Mouse (Mus musculus) lung, postnatal 25 days (tissue): ENCODE results near the gene Enpp1.

Source experiments
- DNase-seq: peaks from one replicate; pipeline ENCODE4 v3.0.0; 2022; ENCODE audit warnings: low spot score

The Enpp1 gene

GRCm38 (mm10) chr10:24710361-24710760 is 1.6 kb downstream of the Enpp1 start:
- DNase-seq, result no peak

DNA sequence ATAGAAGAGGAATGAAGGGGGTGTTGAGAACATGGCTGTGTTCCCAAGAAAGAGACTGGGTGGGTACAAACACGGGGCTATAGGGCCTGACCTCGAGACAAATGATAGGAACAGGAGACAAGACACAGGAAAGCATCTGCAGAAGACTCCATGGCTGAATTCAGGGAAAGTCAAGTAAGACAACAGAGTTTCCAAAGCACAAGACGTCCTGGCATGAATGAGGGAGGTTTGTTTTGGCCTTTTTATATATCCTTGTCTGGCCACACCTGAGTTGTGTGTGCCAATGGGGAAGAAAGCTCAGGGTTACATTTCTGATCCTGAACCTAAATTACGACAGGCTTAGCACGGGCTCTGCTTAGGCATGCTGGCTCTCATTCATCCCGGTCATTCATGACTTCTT is 4.2 kb downstream of the Enpp1 start:
- DNase-seq, result no peak

GRCm38 (mm10) chr10:24706431-24707140 is 5.4 kb downstream of the Enpp1 start:
- no peak for DNase-seq

DNA sequence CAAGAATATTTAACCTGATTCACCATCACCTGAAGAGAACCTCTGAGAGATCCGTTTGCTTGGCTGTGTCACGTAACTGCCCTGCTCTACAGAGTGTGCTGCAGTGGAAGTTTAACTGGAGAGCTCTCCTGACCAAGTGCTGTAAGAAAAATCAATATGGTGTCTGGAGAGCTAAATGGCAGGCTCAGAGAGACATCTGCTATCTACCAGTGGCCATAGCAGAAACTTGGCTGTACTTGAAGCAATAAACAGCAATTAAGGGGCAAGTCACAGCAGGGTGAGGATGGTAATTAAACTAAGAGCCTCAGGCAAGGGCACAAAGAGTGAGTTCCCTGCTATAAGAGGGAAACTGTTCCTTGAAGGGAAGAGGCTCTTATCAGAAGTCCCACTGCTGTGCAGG is 9.3 kb downstream of the Enpp1 start:
- no peak for DNase-seq

DNA sequence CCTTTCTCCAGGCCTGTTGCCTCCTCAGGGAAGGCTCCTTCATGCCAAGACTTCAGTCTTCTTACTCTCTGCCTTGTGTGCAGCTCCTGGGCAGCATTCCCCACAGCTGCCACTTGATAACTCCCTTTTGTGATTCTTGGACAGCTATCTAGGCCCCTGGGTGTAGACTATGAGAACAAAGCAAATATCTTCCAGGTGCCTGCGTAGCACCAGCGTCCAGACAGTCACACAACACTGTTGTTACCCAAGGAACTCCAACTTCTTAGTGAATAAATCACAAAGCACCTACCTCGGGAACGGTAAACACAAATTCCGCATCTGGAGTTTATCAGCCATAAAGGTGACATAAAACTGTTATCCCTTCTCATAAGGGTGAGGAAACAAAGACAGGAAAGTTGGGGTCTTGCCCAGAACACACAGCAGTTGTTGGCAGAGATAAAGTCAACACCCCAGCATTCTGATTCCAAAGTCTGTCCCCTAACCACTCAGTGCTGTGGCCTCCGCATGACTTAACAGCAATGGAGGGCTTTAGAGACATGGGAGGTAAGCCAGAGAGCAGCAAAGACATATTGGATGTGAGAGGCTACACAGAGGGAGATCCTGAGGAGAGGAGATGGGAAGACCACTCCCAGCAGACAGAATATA is 13.7 kb downstream of the Enpp1 start:
- DNase-seq, result no peak

DNA sequence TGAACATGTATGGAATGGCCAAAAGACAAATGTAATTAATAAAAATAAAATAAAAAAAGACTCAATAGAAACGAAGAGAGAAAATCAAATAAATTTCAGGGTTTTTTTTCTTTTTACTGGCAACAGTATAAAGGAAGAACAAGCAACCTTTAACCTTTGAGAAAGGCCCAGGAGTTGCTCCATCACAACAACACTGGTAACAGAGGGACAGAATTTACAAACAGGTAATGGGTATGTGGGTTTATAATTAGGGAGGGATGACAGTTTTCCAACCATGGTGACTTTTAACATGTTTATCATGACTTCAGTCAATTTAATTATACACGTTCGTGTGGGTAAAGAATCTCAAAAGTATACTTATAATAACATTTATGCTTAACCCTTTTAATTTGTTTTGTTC is 15.2 kb downstream of the Enpp1 start:
- DNase-seq, result no peak

DNA sequence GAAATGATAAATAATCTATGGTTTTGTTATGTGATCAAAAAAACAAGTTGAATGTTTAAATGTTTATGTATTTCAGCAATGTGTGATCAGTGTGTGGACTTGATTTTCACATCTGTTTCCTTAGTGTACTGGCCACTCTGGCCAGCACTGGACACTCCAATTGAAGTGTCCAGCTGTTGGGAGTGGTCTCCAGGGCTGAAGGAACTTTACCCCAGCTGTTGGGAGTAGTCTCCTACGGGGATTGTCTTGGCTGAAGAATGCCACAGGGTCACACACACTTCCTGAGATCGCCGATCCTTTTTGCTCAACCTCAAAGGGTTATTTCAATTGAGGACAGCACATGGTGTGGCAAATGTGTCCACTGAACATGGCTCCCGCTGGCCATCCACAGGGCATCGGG is 16.2 kb downstream of the Enpp1 start:
- no peak for DNase-seq

DNA sequence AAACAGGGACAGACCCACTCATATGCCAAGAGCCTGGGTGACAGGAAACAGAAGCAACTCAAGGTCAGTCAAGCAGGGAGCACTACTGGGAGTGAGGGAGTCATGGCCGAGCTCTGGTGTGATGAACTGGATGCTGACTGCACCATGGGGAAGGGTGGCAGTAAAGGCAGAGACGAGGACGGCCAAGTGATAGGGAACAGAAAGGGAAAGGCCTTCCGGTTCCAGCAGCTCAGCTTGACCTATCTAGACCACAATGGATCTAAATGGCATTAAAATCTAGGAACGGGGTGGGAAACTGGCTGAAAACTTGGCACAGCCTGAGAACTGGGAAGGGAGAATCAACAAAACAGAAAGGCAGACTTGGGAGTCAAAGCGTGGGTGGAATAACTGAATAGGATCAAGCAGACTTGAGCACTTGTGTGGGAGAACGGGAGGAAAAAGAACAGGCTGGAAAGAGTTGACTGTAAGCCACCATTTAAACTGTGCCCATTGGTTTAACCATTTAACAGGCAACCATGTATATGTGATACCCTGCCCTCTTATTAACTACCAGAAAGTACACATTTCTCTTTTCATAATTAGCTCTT is 29.3 kb downstream of the Enpp1 start:
- no peak for DNase-seq

- no peak for DNase-seq
These were observed 34.3 kb downstream of the Enpp1 start for GRCm38 (mm10) chr10:24677681-24678080.

GRCm38 (mm10) chr10:24674261-24674660 is 37.7 kb downstream of the Enpp1 start:
- no peak for DNase-seq

- no peak for DNase-seq
These were observed 39.0 kb downstream of the Enpp1 start for GRCm38 (mm10) chr10:24672948-24673347.

- no peak for DNase-seq
These were observed 41.4 kb downstream of the Enpp1 start for GRCm38 (mm10) chr10:24670548-24670947.

DNA sequence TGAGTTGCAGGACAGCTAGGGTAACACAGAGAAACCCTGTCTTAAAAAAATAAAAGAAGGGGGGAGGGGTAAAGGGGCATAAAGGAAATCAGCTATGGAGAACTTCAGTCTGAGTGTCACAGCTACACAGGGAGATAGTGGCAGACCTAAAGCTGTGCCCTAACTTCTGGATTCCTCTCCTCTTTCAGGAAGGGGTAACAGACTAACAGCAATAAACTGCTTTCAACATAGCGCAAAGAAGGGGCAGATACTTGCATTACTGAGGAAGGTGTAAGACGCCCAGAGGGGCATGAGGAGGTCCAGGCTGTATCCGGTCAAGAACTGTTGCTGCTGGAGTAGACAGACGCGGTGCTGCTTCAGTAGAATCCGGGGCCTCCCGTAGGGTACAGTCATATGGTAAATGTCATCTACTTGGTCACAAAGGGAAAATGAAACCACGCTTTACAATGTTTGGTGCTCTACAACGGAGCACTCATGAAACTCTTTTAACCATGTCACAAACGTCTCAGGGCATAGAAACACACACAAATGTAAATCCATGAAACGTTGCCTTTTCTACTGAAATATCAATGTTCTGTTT is 60.9 kb downstream of the Enpp1 start:
- no peak for DNase-seq

GRCm38 (mm10) chr10:24647996-24648738 is 63.8 kb downstream of the Enpp1 start:
- DNase-seq, result no peak

GRCm38 (mm10) chr10:24645169-24645568 is 66.8 kb downstream of the Enpp1 start:
- DNase-seq, result no peak

- no peak for DNase-seq
These were observed 69.0 kb downstream of the Enpp1 start for GRCm38 (mm10) chr10:24642796-24643580.

DNA sequence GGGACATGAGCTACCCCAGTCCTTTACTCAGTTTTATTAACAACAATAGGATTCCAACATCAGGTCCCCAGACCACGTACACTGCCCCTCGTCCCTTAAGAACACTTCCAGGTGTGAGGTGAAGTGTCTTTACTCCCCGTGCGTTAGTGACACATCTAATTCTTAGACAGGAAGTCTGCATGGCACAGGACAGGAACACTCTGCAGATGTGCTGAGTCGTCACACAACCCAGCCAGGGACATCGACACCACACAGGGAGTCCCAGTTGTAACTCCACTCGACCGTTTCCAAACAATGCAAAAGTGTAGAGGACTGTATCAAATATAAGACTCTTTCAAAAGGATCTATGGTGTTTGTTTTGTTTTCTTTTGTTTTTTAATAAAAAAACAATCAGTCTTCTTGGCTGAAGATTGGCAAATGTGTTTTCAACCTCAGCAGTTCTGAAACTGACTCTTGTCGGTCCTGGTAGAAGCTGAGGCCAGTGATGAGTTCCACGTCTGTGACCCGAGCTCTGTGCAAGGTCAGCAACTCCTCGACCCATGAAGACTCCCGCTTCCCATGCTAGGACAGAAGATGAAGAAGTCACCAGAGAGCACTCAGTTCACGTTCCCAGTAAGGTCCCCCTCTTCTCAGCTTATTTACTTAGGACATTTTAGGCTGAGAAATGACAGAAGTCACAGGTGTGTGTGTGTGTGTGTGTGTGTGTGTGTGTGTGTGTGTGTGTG is 70.4 kb downstream of the Enpp1 start:
- DNase-seq, result no peak

DNA sequence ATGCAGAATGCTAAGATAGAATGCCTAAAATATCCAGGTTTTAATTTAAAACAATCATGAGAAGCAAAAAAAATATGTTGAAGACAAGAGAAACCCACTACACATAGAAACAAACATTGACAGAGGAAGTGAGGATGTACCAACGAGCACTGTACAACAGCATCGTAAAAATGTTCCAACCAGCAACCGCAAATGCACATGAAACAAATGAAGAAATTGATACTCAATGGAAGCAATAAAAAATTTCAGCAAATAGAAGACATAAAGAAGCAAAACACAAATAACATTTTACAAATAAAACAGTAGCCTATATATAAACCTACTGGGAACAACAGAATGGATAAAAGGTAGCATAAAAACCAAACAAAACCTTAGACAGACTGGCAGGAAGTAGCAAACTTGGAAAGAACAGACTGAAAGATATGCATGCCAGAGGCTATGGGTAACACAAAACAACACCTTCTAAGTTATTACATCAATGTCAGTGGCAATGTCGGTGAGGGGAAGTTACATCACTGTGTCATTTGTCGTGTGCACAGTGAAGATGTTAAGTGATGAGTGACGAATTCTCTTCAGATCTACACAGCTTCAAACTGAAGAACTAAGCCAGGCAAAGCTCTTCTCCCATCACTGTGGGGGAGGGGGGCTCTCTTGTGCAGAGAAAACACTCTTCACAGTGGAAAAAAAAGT is 71.6 kb downstream of the Enpp1 start:
- no peak for DNase-seq

GRCm38 (mm10) chr10:24639596-24639995 is 72.4 kb downstream of the Enpp1 start:
- DNase-seq, result no peak

DNA sequence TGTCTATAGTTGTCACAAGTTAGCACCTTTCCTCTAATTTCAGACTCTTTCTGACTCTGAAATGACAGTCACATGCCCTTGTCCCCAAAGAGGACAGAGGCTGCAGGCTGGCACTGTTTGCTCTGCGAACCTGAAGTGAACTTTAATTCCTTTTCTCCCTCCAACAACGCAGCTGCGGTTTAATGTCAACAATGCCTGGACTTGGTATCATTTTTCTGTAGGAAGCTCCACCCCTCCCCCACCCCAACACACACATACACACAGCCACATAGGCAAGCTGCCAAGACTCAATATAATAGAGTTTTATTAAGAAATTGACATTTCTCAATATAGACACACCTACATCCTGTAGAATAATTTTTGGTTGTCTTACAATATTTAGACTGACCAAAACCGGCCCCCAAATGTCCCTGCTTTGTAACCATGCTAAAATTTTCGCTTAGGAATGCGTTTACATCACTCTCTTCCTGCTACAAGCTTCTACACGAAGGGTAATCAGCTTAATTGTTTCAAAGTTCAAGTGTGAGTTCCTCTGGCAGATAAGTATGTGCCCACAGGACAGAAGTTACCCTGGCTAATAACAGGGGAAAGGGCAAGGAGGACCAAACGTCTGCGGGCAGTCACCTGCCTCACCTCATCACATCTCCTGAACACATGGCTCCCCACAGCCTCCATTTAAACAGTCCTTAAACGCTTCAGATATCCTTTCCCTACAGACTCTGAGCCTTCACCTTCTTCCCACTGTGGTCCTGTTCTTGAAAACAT is 73.5 kb downstream of the Enpp1 start:
- DNase-seq, result peak; percentile 14
